Comparison of ENCODE assay signal across 8 mouse cellular contexts in the genomic region with DNA sequence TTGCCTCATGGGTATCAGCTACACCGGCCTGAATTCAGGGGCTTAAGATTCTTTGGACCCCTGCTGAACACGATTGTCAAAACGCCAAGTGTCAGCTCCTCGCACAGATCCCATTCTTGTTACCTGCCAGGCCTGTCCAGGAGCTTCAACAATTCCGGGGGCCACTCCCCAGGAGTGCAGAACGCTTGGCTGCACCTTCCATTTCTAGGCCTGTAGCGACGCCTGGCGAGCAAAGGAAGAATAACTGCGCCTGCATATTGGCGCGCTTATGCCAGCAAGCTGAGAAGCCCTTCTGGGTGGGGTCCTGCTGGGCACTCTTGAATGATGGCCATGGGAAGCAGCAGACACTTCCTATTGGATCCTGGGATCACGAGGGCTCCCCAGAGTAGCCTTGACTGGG. TPM values are rescaled to one million over a fixed set of nuclear protein-coding genes. Genes with fewer than 3 reads are reported as not detected.
DNase-seq lines count a peak whose midpoint lies in the region; ATAC-seq and TF ChIP-seq lines count a peak whose summit lies in the region.

No protein-coding gene starts in this region.

- ATAC-seq in heart, embryonic 13.5 days (ENCODE audit: extremely low read depth, insufficient number of reproducible peaks, low FRiP score, low TSS enrichment), result no peak
- ATAC-seq in kidney, embryonic 16.5 days (ENCODE audit: low FRiP score, low TSS enrichment), result peak; percentile 59; the same call in 1 of the 2 replicates

- no peak overlapping the region for H3K27ac ChIP-seq in bone marrow macrophage, adult 2 months (ENCODE audit: insufficient read depth, low read depth, low read length)
- no peak overlapping the region for H3K27ac ChIP-seq in embryonic fibroblast, embryonic 13.5 days (ENCODE audit: insufficient read depth, low read length)
- H3K27ac ChIP-seq in heart, embryonic 13.5 days (replicated peaks), result no peak overlapping the region
- no peak overlapping the region for H3K27ac ChIP-seq in kidney, embryonic 16.5 days (ENCODE audit: low read length)

- H3K9me3 ChIP-seq in heart, embryonic 13.5 days, result no peaks in the 10 kb centered on the region
- H3K9me3 ChIP-seq in kidney, embryonic 16.5 days (ENCODE audit: low read length), result no peaks in the 10 kb centered on the region

- H3K4me2 ChIP-seq in heart, embryonic 13.5 days, result peak overlapping the region; percentile 67
- peak overlapping the region; percentile 53 for H3K4me2 ChIP-seq in kidney, embryonic 16.5 days (replicated peaks; ENCODE audit: low read depth, low read length)

- no peaks in the 10 kb centered on the region for H3K36me3 ChIP-seq in heart, embryonic 13.5 days
- no peaks in the 10 kb centered on the region for H3K36me3 ChIP-seq in kidney, embryonic 16.5 days (ENCODE audit: insufficient read depth, low read length)

- peak overlapping the region; percentile 50 for H3K9ac ChIP-seq in heart, embryonic 13.5 days
- peak overlapping the region; percentile 48; the same call in 1 of the 2 replicates for H3K9ac ChIP-seq in kidney, embryonic 16.5 days (replicated peaks; ENCODE audit: low read length)

- TF ChIP-seq POLR2A in bone marrow macrophage, adult 2 months (IDR thresholded peaks at IDR 0.05; ENCODE audit: borderline replicate concordance, low read depth, low read length), result no peak
- TF ChIP-seq POLR2A in embryonic fibroblast, embryonic 13.5 days (IDR thresholded peaks at IDR 0.05; ENCODE audit: low read depth, low read length), result no peak

- H3K4me3 ChIP-seq in bone marrow macrophage, adult 2 months (ENCODE audit: insufficient read depth, low read length), result peak overlapping the region; percentile 22
- no peak overlapping the region for H3K4me3 ChIP-seq in embryonic fibroblast, embryonic 13.5 days (ENCODE audit: insufficient read depth, low read length)
- H3K4me3 ChIP-seq in heart, embryonic 13.5 days, result peak overlapping the region; percentile 34
- H3K4me3 ChIP-seq in kidney, embryonic 16.5 days (ENCODE audit: low read length), result peak overlapping the region; percentile 32

- H3K27me3 ChIP-seq in heart, embryonic 13.5 days (replicated peaks), result peaks cover 41% of the 10 kb centered on the region
- no peaks in the 10 kb centered on the region; the same call in 1 of the 2 replicates for H3K27me3 ChIP-seq in kidney, embryonic 16.5 days (ENCODE audit: insufficient read depth, low read length)

- TF ChIP-seq CTCF in bone marrow macrophage, adult 2 months (IDR thresholded peaks at IDR 0.05; ENCODE audit: low read depth, low read length), result peak; percentile 79
- TF ChIP-seq CTCF in embryonic fibroblast, embryonic 13.5 days (IDR thresholded peaks at IDR 0.05; ENCODE audit: borderline replicate concordance, insufficient read depth, low read length), result peak; percentile 94

- 2% methylated on average over 13 of the region's 13 CpGs for WGBS in heart, embryonic 13.5 days
- under 1% methylated on average over 13 of the region's 13 CpGs for WGBS in kidney, embryonic 16.5 days

- peaks cover 2% of the 10 kb centered on the region; the same call in 1 of the 2 replicates for H3K4me1 ChIP-seq in bone marrow macrophage, adult 2 months (ENCODE audit: control insufficient read depth, insufficient read depth, low read length)
- H3K4me1 ChIP-seq in embryonic fibroblast, embryonic 13.5 days (ENCODE audit: control insufficient read depth, insufficient read depth, low read length), result no peaks in the 10 kb centered on the region
- H3K4me1 ChIP-seq in heart, embryonic 13.5 days, result peaks cover 16% of the 10 kb centered on the region
- H3K4me1 ChIP-seq in kidney, embryonic 16.5 days (ENCODE audit: insufficient read depth, low read length), result peaks cover 6% of the 10 kb centered on the region

- peak; percentile 71 for DNase-seq in B cell, adult 2 months
- DNase-seq in liver, result peak; percentile 76
- peak; percentile 29 to 60 for DNase-seq in monocyte, adult 2 months (ENCODE audit: low read depth in 1 of 2, low spot score in 2 of 2)
- peak; percentile 66 to 86 for DNase-seq in spleen, postnatal 4 days (ENCODE audit: low spot score in 2 of 2)

RNA-seq across cellular contexts. Expression of a gene that starts 7.2 kb away (rescaled TPM):
- not detected in 2 replicates for polyA plus RNA-seq in bone marrow macrophage, adult 2 months (2012; ENCODE audit: insufficient read depth, insufficient read length, missing spikeins)
- 1.1 and 1.6 TPM in 2 replicates for polyA plus RNA-seq in embryonic fibroblast, embryonic 13.5 days (2011; ENCODE audit: insufficient read length, low read depth, missing spikeins)
- polyA plus RNA-seq in heart, embryonic 13.5 days (2015; fragmentation: Nextera tagmentation; extraction: Ambion mirVana), result 0.20 and 0.21 TPM in 2 replicates
- 0.36 and 0.62 TPM in 2 replicates for polyA plus RNA-seq in kidney, embryonic 16.5 days (2015; fragmentation: Nextera tagmentation; extraction: Ambion mirVana)
